Mouse (Mus musculus) common myeloid progenitor, adult 5-6 weeks (primary cell): ENCODE measurements around the gene Mtap. TPM values are rescaled to one million over a fixed set of nuclear protein-coding genes. Genes with fewer than 3 reads are reported as not detected.

ENCODE experiments used
- ATAC-seq: replicated peaks from 2 replicates; pipeline ENCODE4 v1.8.0; 2016; ENCODE audit warnings: low read depth, mild to moderate bottlenecking, moderate TSS enrichment, inconsistent platforms; ENCODE audit not compliant: poor library complexity, severe bottlenecking
- total RNA-seq: library from RNA; stranded (forward); fragments of 200-1000, 187-1606 nt; gene quantifications from 2 replicates; pipeline ENCODE4 v1.2.3, GENCODE M21; 2017

The Mtap gene
- total RNA-seq: 43.8 and 52.2 TPM in 2 replicates

DNA sequence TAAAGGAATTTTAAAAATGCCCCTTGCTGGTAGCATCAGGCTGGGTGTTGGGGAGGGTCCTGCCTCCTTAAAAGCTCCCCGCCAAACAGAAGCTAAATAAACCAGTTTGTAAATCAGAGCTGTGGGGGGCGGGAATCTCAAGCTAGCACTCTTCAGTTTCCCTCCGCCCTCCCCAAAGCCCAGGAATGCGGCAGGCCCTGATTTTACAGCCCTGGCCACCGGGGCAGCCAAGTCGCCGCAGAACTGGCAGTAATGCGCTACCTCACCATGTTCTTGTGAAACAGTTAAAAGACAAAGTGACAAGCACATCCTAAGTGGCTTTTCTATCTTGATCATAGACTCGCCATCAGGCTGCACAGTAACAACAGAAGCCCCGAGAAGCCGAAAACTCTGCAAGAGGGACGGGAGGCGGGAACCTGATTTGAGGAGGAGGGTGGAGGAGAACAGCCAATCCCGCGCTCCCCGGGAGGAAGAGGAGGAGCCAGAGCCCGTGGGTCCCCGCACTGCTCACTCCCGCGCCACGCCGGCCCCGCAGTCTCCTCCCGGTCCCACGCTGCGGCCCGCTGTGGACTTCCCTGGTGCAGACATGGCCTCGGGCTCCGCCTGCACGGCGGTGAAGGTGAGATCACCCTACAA lies at the start of gene Mtap:
TSS of gene Mtap (plus strand) at position 217 of the 636 bp plus-strand sequence.
- ATAC-seq: peak; percentile 87

DNA sequence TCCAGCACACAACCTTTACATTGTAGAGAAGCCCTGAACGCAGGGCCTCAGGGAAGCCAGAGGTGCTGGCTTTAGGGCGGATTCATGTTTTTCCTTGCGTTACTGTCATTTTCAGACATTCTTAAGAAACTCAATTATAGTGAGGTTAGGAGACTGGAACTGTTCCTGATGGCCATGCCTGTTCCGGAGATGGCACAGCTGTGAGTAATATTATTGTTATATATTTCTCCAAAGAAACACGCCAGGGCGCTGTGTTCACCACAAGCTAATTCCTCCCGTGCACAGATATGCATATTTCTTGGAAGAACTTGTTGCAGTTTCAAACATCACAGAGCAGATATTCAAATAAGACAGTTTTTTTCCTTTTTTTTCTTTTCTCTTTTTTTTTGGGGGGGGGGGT lies 47.8 kb upstream of the Mtap start:
- no peak for ATAC-seq

DNA sequence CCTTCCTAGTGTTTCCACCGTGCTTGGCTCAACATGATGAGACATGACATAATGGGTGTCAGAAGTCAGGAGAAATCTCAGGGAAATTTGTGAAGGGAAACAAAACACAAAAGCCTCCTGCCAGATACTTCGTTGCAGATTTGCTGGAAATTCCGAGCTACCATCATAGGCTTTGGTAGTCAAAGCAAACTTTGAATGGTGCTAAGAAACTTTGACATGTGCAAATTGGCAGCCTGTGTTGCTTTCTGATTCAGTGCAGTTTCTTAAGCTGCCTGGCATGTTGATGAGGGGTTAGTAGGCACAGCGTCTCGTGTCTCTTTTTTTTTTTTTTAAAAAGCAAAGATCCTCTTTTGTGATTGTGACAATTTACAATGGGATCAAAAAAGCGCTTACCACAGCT lies 46.7 kb upstream of the Mtap start:
- no peak for ATAC-seq

DNA sequence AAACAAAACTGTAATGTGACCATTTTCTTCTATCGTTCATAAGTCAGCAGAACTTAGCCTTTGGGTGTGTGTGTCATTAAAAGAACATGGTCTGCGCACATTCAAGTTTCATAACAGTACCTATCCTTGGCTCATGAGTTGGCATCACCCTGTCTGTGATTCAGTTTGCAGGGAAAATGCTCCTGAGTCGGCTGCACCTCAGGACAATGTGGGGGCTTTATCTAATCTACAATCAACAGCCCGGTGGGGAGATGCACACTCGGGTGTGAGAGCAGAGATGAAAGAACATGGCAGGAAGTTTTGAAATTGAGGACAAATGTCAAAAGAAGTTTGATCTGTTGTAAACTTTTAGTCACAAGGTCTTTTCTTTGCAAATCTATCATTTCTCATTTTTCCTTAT lies 44.8 kb upstream of the Mtap start:
- ATAC-seq: no peak

DNA sequence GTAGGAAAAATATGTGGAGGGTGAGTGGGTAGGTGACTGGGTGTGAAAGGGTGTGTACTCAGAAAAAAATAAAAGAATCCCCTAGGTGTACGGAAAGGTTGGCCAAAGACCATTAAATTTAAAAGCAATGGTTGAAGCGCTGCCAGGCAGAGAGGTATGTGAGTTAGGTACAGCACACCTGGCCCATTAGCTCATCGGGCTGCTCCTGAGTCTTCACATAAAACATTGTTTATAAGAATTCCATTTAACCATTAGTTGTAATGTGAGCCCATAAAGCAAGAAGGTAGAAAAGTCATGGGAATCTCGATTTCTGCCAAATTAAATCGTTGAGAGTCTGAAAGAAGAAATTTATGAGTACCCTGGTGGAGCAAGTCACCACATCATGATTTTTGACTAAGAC lies 42.1 kb upstream of the Mtap start:
- ATAC-seq: no peak

DNA sequence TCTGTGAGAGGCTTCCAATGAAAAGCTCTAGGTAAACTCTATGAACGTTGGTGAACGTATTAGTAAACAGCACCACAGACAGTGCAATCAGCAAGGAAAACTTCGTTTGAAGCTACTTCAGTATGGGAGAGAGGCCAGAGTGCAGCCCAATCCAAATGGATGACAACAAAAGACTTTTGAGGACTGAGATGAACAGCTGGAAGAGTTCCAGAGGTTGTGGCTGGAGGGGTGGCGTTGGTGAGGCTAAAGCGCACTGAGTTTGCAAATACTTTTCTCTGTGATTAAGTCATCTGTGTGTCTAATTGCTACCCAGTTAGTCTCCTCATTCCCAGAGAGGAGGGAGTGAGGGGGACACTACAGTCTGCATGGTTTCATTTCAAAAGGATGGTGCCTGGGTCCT lies 38.7 kb upstream of the Mtap start:
- no peak for ATAC-seq

DNA sequence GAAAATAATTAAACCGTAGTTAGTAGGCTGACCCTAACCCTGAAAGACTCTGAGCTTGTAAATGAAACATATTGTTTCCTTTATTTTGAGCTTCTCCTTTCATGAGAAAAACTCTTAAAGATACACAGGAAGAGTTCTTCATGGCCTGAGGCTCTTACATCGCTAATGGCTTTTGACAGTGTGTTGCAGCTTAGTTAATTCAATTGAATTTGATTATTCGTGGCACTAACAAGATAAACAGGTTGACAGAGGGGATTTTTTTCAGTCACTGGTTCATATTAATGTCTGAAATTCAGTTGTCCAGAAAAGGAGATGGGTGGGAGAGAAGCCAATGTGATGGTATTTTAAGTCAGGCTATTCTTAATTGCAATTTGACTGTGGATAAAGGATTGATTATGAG lies 35.6 kb upstream of the Mtap start:
- ATAC-seq: no peak

DNA sequence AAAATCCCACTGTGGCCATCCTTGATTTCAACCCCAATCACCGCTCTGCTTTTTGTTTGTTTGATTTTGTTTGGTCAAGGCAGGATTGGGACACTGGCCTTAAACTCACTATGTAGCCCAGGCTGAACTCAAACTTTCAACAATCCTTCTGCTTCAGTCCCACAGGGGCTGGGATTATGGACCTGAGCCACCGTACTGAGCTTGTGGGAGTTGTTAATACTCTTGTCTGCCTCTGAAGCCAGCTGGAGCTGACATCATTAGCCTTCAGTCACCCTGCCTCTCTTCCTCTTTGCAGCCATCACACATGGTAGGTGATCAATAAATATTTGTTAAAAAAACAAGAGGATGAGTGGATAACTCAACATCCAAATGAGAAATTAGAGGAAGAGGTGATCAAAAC lies 34.6 kb upstream of the Mtap start:
- ATAC-seq: no peak

DNA sequence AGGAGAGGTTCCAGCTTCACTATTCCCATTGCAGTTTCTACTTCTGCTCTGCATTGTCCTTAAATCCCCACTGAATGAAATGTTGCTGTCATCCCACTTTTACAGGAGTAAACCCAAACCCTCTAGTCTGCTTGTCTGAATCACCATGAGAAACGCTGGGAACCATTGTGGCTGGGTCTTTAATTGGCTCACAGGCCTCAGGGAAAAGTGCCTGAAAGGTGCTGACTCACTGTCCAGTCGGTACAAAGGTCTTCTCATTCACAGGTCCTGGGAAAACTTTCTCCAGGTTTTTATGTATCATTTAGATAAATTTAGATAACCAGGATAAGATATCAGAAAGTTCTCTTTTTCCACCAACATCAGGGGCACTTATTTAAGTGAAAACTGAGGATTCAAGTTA lies 31.4 kb upstream of the Mtap start:
- no peak for ATAC-seq

DNA sequence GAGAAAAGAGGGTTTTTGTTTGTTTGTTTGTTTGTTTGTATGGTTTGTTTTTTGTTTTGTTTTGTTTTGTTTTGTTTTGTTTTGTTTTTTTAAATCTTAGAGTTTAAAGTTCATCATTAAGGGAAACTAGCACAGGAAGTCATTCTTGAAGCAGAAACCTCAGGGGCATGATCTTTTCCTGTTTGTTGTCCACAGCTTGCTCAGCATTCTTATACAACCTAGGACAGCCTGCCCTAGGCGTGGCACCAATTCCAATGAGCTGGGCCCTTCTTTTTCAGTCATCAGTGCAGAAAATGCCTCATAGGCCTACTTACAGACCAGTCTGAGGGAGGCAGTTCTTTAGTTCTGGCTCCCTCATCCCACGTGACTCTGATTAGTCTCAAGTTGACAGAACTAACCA lies 30.4 kb upstream of the Mtap start:
- 0 out of 2 replicates have a peak, but pooled peaks have one; percentile 54 for ATAC-seq

DNA sequence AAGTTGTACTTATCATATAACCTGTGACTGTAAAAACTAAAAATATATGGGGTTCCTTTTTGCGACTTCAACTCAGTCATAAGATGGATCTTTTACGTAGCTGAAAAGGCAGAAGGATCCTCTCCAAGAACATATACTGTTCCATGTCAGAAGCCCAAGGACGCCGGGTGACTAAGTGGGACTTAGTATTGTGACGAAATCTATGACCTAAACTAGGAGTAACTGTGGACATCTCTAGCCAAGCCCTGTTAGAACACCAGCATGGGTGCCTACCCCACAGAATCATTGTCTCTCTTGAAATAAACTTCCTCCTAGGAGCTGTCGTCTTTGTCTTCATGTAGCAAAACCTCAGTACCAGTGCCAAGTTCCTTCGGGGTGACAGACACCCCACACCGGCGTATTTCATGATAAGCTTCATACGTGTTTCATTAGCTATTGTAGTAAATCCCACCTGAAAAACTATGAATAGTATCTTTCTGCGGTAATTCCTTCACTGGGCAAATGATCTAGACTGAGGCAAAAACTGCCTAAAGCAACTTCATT lies 24.7 kb upstream of the Mtap start:
- ATAC-seq: peak; percentile 63; the same call in 1 of the 2 replicates

DNA sequence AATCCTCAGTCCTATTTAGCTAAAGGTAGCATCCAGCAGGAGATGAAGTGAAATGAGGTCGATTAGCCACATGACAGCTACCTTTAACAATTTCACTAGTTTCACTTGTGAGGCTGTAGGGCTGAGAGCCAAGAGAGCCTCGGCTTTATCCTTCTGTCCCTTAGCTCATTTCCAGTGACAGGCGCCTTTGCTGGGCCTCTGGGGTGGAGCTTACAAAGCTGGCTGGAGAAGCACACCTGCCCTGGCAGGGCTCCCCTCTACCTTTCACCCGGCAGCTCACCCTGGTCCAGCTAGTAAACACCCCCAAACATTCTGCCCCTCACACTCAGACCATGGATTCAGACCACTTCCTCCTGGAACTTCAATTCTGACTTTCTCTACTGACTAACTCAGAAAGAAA lies 24.1 kb upstream of the Mtap start:
- peak; percentile 54 for ATAC-seq

DNA sequence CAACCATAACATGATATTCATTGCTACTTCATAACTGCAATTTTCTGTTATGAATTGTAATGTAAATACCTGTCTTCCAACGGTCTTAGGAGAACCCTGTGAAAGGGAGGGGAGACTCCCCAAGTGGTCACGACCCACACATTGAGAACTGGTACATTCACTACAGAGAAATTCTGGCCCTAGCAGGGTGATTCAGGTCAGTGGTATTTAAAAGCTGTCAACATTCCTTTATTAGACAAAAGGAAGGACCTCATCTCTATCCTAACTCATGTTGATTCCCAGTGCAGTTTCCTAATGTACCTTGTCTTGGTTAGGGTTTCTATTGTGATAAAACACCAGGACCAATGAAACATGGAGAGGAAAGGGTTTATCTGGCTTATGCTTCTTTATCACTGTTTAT lies 20.9 kb upstream of the Mtap start:
- ATAC-seq: no peak

DNA sequence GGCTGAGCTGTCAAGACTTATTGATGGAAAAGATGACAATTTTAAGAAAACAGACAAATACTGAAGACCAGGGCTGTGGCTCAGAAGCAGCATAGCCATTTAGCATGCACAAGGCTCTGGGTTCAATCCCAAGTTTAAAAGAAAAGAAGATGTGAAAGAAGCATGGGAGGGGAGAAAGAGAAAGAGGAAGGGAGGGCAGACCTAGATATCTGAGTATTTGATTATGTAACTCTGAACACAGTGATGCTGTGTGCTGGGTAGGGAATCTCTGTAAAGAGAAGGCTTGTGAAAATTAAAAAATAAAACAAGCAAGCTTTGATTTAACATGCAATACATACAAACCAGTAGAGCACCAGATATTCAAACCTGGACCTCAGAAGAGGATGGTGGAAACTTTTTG lies 17.0 kb upstream of the Mtap start:
- ATAC-seq: 0 out of 2 replicates have a peak, but pooled peaks have one; percentile 33

DNA sequence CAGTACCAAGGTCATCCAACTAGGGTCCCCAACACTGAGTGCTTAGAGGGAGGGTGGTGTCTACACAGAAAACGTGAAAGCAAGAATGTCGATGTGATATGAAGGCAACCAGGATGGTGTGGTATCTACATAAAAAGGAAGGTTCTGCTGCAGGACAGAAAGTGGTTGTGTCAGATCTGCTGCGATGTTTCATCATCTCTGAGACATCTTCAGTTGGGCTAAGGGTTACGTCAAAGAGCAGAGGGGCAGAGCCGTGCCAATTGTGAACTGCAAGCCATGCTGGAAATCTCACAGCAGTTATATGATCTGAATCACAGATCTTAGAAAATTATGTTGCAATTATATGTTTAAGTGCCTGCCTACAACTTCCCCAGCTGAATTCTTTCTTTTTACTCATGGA lies 16.6 kb upstream of the Mtap start:
- ATAC-seq: peak; percentile 76

DNA sequence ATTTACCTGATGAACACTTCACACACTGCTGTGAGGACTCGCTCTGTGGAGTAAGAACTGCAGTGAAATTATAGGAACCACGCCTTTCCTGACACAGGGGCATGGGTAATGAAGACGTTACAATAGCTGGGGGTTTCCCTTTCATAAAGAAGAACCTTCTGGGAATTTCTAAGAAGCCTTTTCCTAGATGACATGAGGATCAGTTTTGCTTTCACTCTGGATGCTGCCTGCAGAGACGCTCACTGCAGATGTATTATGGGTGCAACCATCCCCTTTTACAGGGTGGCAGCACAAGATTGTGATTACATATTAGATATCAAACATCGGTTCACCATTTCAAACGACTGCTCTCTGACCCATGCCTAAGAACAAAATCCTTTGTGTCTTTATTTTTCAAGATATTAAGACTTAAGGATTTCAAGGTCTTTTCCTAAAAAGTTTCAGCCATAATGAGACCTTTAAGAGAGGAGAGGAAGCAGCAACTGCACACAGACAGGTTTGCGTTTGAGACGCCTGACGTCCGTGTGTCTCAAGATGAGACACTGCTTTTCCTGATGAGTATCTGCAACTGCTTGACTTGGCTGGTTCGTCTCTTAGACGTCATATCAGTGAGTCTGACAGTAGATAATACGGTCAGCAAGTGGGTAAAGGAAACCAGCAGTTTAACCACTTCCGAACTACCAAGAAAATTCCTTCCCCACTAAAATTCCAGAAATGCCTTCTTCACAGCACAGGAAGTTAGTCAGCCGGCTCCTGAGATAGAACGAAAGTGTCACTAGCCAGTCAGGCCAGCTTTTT lies 13.3 kb upstream of the Mtap start:
- ATAC-seq: no peak

DNA sequence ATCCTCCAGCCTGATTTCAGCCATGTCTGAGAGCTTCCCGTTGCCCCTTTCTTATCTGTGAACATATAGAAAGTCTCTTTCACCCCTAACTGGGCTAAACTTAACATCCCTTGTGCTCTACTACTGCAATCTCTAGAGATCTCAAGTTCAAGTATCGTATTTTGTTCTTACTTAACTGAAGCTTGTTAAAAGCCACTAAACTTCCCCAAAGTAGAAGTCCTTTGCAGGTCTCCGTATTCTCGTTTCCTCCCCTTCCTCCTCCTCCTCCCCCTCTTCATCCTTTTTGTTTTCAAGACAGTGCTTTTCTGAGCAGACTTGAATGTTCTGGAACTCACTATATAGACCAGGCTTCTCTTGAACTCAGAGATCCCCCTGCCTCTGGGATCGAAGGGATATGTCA lies 9.2 kb upstream of the Mtap start:
- ATAC-seq: peak; percentile 5; the same call in 1 of the 2 replicates

DNA sequence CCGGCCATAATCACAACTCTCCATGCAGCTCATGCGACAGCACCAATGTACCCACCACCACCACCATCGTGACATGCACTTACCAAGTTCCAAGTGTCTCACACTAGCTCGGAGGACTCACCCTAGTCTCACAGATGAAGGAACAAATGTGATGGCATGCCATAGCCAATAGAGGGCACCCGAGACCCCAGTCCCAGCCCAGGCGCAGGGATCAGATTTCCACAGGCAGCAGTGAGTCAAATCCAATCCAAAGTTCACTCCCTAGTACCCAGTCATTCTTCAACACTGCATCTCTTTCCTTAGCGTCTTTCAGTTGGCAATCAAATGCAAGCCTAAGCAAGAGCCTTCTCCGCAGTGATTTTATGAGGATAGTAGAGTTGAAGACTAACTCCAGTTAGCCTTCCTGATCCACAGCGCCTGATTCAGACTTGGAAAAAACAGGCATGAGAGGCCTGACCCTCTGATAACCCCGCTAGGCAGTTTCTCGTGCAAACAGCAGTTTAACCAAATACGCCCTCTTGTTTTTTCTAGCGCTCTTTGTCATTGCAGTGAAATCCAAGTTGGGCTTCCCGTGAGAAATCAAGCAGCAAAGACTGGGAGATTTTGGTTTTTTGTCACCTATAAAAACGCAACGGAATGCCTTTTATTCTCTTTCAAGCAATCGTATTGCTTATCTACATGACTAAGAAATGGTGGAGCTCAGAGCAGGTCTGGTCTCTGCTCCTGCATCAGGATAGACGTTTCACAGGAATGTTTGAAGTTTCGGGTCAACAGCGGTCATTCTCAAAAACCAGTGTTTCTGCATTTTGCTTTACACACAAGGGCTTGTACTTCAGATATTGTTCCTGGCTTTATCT lies 8.6 kb upstream of the Mtap start:
- ATAC-seq: peak; percentile 87

DNA sequence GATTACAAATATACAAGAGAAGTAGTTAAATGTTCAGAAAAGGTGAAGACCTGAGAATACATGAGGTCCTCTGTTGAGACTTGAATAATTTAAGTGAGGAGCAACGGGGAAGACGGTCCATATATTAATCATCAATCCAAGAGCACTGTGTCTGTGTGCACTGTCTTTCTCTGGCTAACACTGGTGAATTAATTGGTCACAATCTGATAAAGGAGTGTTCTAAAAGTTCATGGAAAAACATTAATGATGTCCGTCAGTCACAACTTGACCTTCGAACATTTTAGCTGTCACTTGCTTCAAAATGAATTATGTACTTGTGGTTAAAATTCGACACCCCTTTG lies 8.0 kb upstream of the Mtap start:
- ATAC-seq: no peak

DNA sequence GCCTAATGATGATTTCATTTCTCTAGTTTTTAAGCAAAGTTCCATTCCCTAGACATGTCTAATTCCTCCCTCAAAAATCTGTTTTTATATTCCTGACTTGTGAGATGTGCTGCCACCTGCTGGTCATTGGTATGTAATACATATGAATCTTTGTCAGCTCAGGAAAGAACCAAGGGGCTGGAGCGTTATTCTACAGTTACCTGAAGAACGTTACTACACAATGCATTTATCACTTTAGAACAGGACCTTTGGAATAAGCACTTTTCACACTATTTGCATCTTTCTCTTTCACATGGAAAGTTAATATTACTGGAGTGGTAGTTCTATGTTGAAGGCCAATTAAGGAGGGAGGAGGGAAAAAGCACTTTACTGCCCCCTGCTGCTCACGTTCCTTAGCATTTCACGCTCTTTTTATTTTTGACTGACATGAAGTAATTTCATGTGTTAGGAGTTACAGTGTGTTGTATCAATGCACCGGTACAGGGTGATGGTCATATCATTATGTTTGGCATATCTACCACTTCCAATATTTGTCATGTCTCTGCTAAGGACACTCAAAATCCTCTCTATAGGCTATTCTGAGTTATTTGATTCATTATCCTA lies 7.5 kb upstream of the Mtap start:
- peak; percentile 79 for ATAC-seq
